Mouse (Mus musculus) CH12.LX (cell line): ENCODE results near the gene Prr23a3. TPM values are rescaled to one million over a fixed set of nuclear protein-coding genes. Genes with fewer than 3 reads are reported as not detected.

Experiments
- DNase-seq: peaks from one replicate; pipeline ENCODE4 v3.0.0-alpha.2; 2013; ENCODE audit errors: extremely low read depth
- H3K27ac ChIP-seq: 2 replicates; pipeline ENCODE4 v1.5.1; 2012; ENCODE audit warnings: low read depth, mild to moderate bottlenecking, control low read depth, moderate library complexity; ENCODE audit not compliant: insufficient read depth
- H3K27me3 ChIP-seq: replicated peaks from 2 replicates; pipeline ENCODE3; 2012; ENCODE audit warnings: inconsistent platforms
- H3K36me3 ChIP-seq, 2 experiments: replicated peaks in 1 of 2; 2 replicates each; pipeline versions ENCODE3 to v1.6.1; 2012; ENCODE audit warnings: inconsistent platforms in 1 of 2, low read length in 1 of 2, mild to moderate bottlenecking in 1 of 2, mixed read lengths in 1 of 2, moderate library complexity in 1 of 2; ENCODE audit not compliant: control insufficient read depth in 1 of 2, insufficient read depth in 1 of 2
- H3K4me1 ChIP-seq, 2 experiments: 2 replicates each; pipeline ENCODE4 v1.6.1; 2012; ENCODE audit warnings: inconsistent platforms in 1 of 2, moderate library complexity in 1 of 2; ENCODE audit not compliant: insufficient read depth in 2 of 2, control insufficient read depth in 1 of 2
- H3K4me2 ChIP-seq: 2 replicates; pipeline ENCODE4 v1.6.1; 2012; ENCODE audit warnings: low read depth, mild to moderate bottlenecking, control low read depth; ENCODE audit not compliant: poor library complexity, insufficient read depth, severe bottlenecking
- H3K4me3 ChIP-seq, 3 experiments: fragments of 150-350 bp in 1 of 3; sonication (generic) in 1 of 3; replicated peaks in 1 of 3; 2 replicates each; pipeline versions ENCODE3 to v1.5.1; 2011 to 2012; ENCODE audit warnings: low read depth in 2 of 3, low read length in 2 of 3, mild to moderate bottlenecking in 2 of 3, moderate library complexity in 2 of 3, control low read depth in 1 of 3, improper control_type of control experiment in 1 of 3, inconsistent platforms in 1 of 3, mixed read lengths in 1 of 3; ENCODE audit not compliant: poor library complexity in 1 of 3
- H3K79me2 ChIP-seq: replicated peaks from 2 replicates; pipeline ENCODE4 v1.6.1; 2012; ENCODE audit warnings: mild to moderate bottlenecking, moderate library complexity; ENCODE audit not compliant: control insufficient read depth, poor library complexity, insufficient read depth, severe bottlenecking; ENCODE audit errors: extremely low read depth
- H3K9ac ChIP-seq: 2 replicates; pipeline ENCODE4 v1.6.1; 2012; ENCODE audit warnings: low read depth, mild to moderate bottlenecking, control low read depth, moderate library complexity; ENCODE audit not compliant: insufficient read depth
- H3K9me3 ChIP-seq: replicated peaks from 2 replicates; pipeline ENCODE3; 2012; ENCODE audit warnings: low read length, inconsistent platforms, mixed read lengths
- BHLHE40 ChIP-seq: IDR thresholded peaks from 2 replicates; pipeline ENCODE4 v1.6.1; 2011; ENCODE audit warnings: mild to moderate bottlenecking, low read depth, low read length, improper control_type of control experiment
- CHD1 ChIP-seq: IDR thresholded peaks from 2 replicates; pipeline ENCODE4 v1.6.1; 2012; ENCODE audit warnings: low read depth, low read length, improper control_type of control experiment, inconsistent platforms
- ELF1 ChIP-seq: IDR thresholded peaks from 2 replicates; pipeline ENCODE4 v1.6.1; 2014; ENCODE audit warnings: low read depth, mild to moderate bottlenecking, inconsistent platforms, low read length, improper control_type of control experiment
- EP300 ChIP-seq: IDR thresholded peaks from 2 replicates; pipeline ENCODE4 v1.6.1; 2011; ENCODE audit warnings: low read length, improper control_type of control experiment
- ETS1 ChIP-seq: conservative IDR thresholded peaks from 2 replicates; pipeline ENCODE4 v1.6.1; 2012; ENCODE audit warnings: low read depth, mild to moderate bottlenecking, inconsistent platforms, low read length, improper control_type of control experiment, moderate library complexity
- GABPA ChIP-seq: IDR thresholded peaks from 2 replicates; pipeline ENCODE4 v1.6.1; 2012; ENCODE audit warnings: low read depth, low read length, improper control_type of control experiment, inconsistent platforms; ENCODE audit not compliant: insufficient replicate concordance
- JUND ChIP-seq: conservative IDR thresholded peaks from 2 replicates; pipeline ENCODE4 v1.6.1; 2011; ENCODE audit warnings: low read depth, low read length, improper control_type of control experiment
- KAT2A ChIP-seq: IDR thresholded peaks from 2 replicates; pipeline ENCODE4 v1.6.1; 2012; ENCODE audit warnings: low read length, improper control_type of control experiment, inconsistent platforms; ENCODE audit not compliant: insufficient replicate concordance
- MAX ChIP-seq: IDR thresholded peaks from 2 replicates; pipeline ENCODE4 v1.6.1; 2011; ENCODE audit warnings: low read length, improper control_type of control experiment
- MEF2A ChIP-seq: IDR thresholded peaks from 2 replicates; pipeline ENCODE4 v1.6.1; 2014; ENCODE audit warnings: low read depth, mild to moderate bottlenecking, inconsistent platforms, low read length, improper control_type of control experiment, borderline replicate concordance
- MXI1 ChIP-seq: IDR thresholded peaks from 2 replicates; pipeline ENCODE4 v1.6.1; 2011; ENCODE audit warnings: mild to moderate bottlenecking, low read depth, low read length, improper control_type of control experiment
- NELFE ChIP-seq: IDR thresholded peaks from 2 replicates; pipeline ENCODE4 v1.6.1; 2011; ENCODE audit warnings: low read depth, low read length, improper control_type of control experiment
- PAX5 ChIP-seq: IDR thresholded peaks from 2 replicates; pipeline ENCODE4 v1.6.1; 2012; ENCODE audit warnings: low read length, inconsistent platforms, mixed read lengths
- POLR2A ChIP-seq: IDR thresholded peaks from 2 replicates; pipeline ENCODE4 v1.6.1; 2011; ENCODE audit warnings: low read depth, mild to moderate bottlenecking, improper control_type of control experiment, low read length
- RAD21 ChIP-seq: IDR thresholded peaks from 2 replicates; pipeline ENCODE4 v1.6.1; 2011; ENCODE audit warnings: low read depth, mild to moderate bottlenecking, low read length, improper control_type of control experiment, moderate library complexity
- SIN3A ChIP-seq: IDR thresholded peaks from 2 replicates; pipeline ENCODE4 v1.6.1; 2012; ENCODE audit warnings: low read length, improper control_type of control experiment, inconsistent platforms
- SMC3 ChIP-seq: IDR thresholded peaks from 2 replicates; pipeline ENCODE4 v1.6.1; 2011; ENCODE audit warnings: low read depth, low read length, improper control_type of control experiment
- TBP ChIP-seq: conservative IDR thresholded peaks from 2 replicates; pipeline ENCODE4 v1.6.1; 2011; ENCODE audit warnings: low read depth, low read length, improper control_type of control experiment
- TCF12 ChIP-seq: IDR thresholded peaks from 2 replicates; pipeline ENCODE4 v1.6.1; 2014; ENCODE audit warnings: low read depth, mild to moderate bottlenecking, inconsistent platforms, low read length, improper control_type of control experiment
- USF2 ChIP-seq: conservative IDR thresholded peaks from 2 replicates; pipeline ENCODE4 v1.6.1; 2011; ENCODE audit warnings: low read depth, low read length, improper control_type of control experiment
- ZMIZ1 ChIP-seq: IDR thresholded peaks from 2 replicates; pipeline ENCODE4 v1.6.1; 2012; ENCODE audit warnings: low read depth, mild to moderate bottlenecking, inconsistent platforms, low read length, improper control_type of control experiment
- dilution Hi-C: fragments of 300-500 bp; cut with MboI; formaldehyde crosslinking; loops from 2 replicates; pipeline ENCODE4 v1.14.3; 2020; ENCODE audit warnings: low sequenced_read_pairs; ENCODE audit not compliant: extremely low pct_unique_long_range_greater_than_20kb, extremely low pct_ligation_motif_present
- in situ Hi-C: fragments of 300-500 bp; cut with MboI; formaldehyde crosslinking; loops from 3 replicates; pipeline ENCODE4 v1.14.3; 2019; ENCODE audit warnings: low sequenced_read_pairs, low pct_ligation_motif_present, low pct_unique_long_range_greater_than_20kb, mixed read lengths
- polyA plus RNA-seq: library from polyadenylated mRNA; unstranded; fragments of >175 nt; gene quantifications from 2 replicates; pipeline ENCODE4 v1.2.1, GENCODE M21; 2012; ENCODE audit warnings: low read depth; ENCODE audit not compliant: insufficient read length
- total RNA-seq, 2 experiments: library from RNA; depleted of rRNA; stranded (reverse); fragments of 300-350 nt in 1 of 2; fragments of >200 nt in 1 of 2; gene quantifications; 2 replicates each; pipeline ENCODE4 v1.2.3; 2012 to 2014

Gene Prr23a3
- total RNA-seq (2012; rRNA removed) (not detected in 2 replicates), total RNA-seq (2014; rRNA removed) (not detected in 2 replicates), polyA plus RNA-seq (not detected in 2 replicates)

GRCm38 (mm10) chr9:98864571-98864970 lies at the start of gene Prr23a3:
TSS of gene Prr23a3 (plus strand) at chr9:98864767.
- TF ChIP-seq GABPA: no peak
- TF ChIP-seq MEF2A: no peak
- TF ChIP-seq SIN3A: no peak
- no peak for TF ChIP-seq BHLHE40
- no peak for TF ChIP-seq TCF12
- no peak for TF ChIP-seq JUND
- TF ChIP-seq CHD1: no peak
- TF ChIP-seq SMC3: no peak
- TF ChIP-seq PAX5: no peak
- no peak for TF ChIP-seq MXI1
- TF ChIP-seq MAX: no peak
- TF ChIP-seq EP300: no peak
- TF ChIP-seq ZMIZ1: no peak
- TF ChIP-seq RAD21: no peak
- TF ChIP-seq ELF1: no peak
- no peak for TF ChIP-seq USF2
- Histone ChIP-seq H3K4me3 (no peak within 1 kb of the TSS), H3K79me2 (no peaks in the 10 kb centered on the region), H3K27ac (no peak within 1 kb of the TSS), H3K27me3 (no peaks in the 10 kb centered on the region), H3K9ac (no peak within 1 kb of the TSS), H3K4me2 (no peak within 1 kb of the TSS), H3K36me3 (no peaks in the 10 kb centered on the region), H3K9me3 (peaks cover 3% of the 10 kb centered on the region), H3K4me1 (no peaks in the 10 kb centered on the region)
- no peak for DNase-seq
- in situ Hi-C loops: no loop called here
- dilution Hi-C loops: no loop called here

DNA sequence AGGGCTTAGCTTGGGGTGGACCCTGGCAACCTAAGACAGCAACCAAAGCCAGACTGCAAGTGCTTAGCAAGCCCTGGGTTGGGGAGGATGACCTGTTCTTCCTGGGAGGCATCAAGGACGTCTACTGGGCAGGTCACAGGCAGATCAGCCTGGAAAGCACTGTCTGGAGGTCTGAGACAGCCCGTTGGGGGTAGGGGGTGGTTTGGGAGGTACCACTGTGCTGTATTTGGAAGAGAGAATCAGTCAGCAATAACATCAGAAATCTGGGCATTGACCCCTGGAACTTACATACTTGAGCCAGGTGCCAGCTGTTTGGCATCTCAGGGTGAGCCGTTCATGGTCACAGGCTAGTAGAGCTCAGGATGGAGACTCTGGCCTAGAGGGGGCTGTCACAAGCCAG lies 48.5 kb upstream of the Prr23a3 start:
- no peaks in the 10 kb centered on the region for H3K9me3 ChIP-seq
- dilution Hi-C loops: no loop called here

More for the DNA sequence above, 48.5 kb upstream of the Prr23a3 start:
- H3K36me3 ChIP-seq: no peaks in the 10 kb centered on the region
- no peak overlapping the region for H3K4me3 ChIP-seq
- no peak overlapping the region for H3K27ac ChIP-seq
- peaks cover 48% of the 10 kb centered on the region for H3K27me3 ChIP-seq
- no peak overlapping the region for H3K4me2 ChIP-seq
- TF ChIP-seq POLR2A (no peak), ETS1 (no peak), KAT2A (no peak), EP300 (no peak), TBP (no peak), NELFE (no peak), ZMIZ1 (no peak)
- DNase-seq: no peak
- no peaks in the 10 kb centered on the region for H3K4me1 ChIP-seq
- no peaks in the 10 kb centered on the region for H3K79me2 ChIP-seq
- no peak overlapping the region for H3K9ac ChIP-seq
- in situ Hi-C loops: no loop called here
